Mouse (Mus musculus): ENCODE results near the gene Gm5447. TPM values are rescaled to one million over a fixed set of nuclear protein-coding genes. Genes with fewer than 3 reads are reported as not detected.
A peak's percentile ranks its signal among the peaks of the same experiment; 100 is the strongest.

Gm5447 gene
- polyA plus RNA-seq, 1 experiment from 2014 or later: 0.09 TPM

- peak; percentile 68 for ATAC-seq (replicated peaks)
- H3K9me3 ChIP-seq: no peaks in the 10 kb centered on the region
- no peak overlapping the region for H3K4me3 ChIP-seq
- H3K27me3 ChIP-seq: no peaks in the 10 kb centered on the region
- WGBS: 14% methylated on average over 10 of the region's 10 CpGs
- H3K36me3 ChIP-seq: no peaks in the 10 kb centered on the region
- peaks cover 14% of the 10 kb centered on the region for H3K4me1 ChIP-seq
- no peak overlapping the region for H3K27ac ChIP-seq (replicated peaks)
- H3K9ac ChIP-seq (replicated peaks): no peak overlapping the region
- peak overlapping the region; percentile 25; the same call in 1 of the 2 replicates for H3K4me2 ChIP-seq (replicated peaks)
Observed at GRCm38 (mm10) chr13:30966507-30966911, 7.5 kb upstream of the Gm5447 start.

GRCm38 (mm10) chr13:30968311-30968710, 5.7 kb upstream of the Gm5447 start:
- no peaks in the 10 kb centered on the region for H3K27me3 ChIP-seq
- no peak for ATAC-seq (replicated peaks)
- no peak overlapping the region for H3K27ac ChIP-seq (replicated peaks)
- H3K36me3 ChIP-seq: no peaks in the 10 kb centered on the region
- no peak overlapping the region for H3K4me2 ChIP-seq (replicated peaks)
- no peak overlapping the region for H3K9ac ChIP-seq (replicated peaks)
- H3K4me1 ChIP-seq: peaks cover 21% of the 10 kb centered on the region
- WGBS: 61% methylated on average over 4 of the region's 4 CpGs
- no peaks in the 10 kb centered on the region for H3K9me3 ChIP-seq
- H3K4me3 ChIP-seq: no peak overlapping the region

GRCm38 (mm10) chr13:30971047-30971446, 3.0 kb upstream of the Gm5447 start:
- Histone ChIP-seq H3K9ac (replicated peaks) (no peak overlapping the region), H3K27me3 (no peaks in the 10 kb centered on the region), H3K4me1 (peaks cover 26% of the 10 kb centered on the region), H3K4me3 (no peak overlapping the region), H3K27ac (replicated peaks) (no peak overlapping the region), H3K4me2 (replicated peaks) (no peak overlapping the region), H3K36me3 (no peaks in the 10 kb centered on the region), H3K9me3 (no peaks in the 10 kb centered on the region)
- no peak for ATAC-seq (replicated peaks)
- 93% methylated on average over 3 of the region's 3 CpGs for WGBS

- no peaks in the 10 kb centered on the region for H3K27me3 ChIP-seq
- ATAC-seq (replicated peaks): no peak
- H3K36me3 ChIP-seq: no peaks in the 10 kb centered on the region
- no peaks in the 10 kb centered on the region for H3K9me3 ChIP-seq
- peaks cover 17% of the 10 kb centered on the region for H3K4me1 ChIP-seq
- H3K4me2 ChIP-seq (replicated peaks): no peak overlapping the region
- no peak overlapping the region for H3K9ac ChIP-seq (replicated peaks)
- no peak overlapping the region for H3K27ac ChIP-seq (replicated peaks)
- no peak overlapping the region for H3K4me3 ChIP-seq
- 96% methylated on average over 2 of the region's 2 CpGs for WGBS
Observed at GRCm38 (mm10) chr13:30972102-30972501, 1.9 kb upstream of the Gm5447 start.

GRCm38 (mm10) chr13:30974247-30974630, 235 bp downstream of the Gm5447 start:
- Histone ChIP-seq H3K27ac (replicated peaks) (no peak overlapping the region), H3K4me3 (peak overlapping the region; percentile 92), H3K27me3 (no peaks in the 10 kb centered on the region), H3K9me3 (no peaks in the 10 kb centered on the region), H3K36me3 (no peaks in the 10 kb centered on the region), H3K4me1 (peaks cover 21% of the 10 kb centered on the region), H3K4me2 (replicated peaks) (peak overlapping the region; percentile 60), H3K9ac (replicated peaks) (peak overlapping the region; percentile 80)
- WGBS: 22% methylated on average over 5 of the region's 5 CpGs
- peak; percentile 57 for ATAC-seq (replicated peaks)

- Histone ChIP-seq H3K27ac (replicated peaks) (no peak overlapping the region), H3K4me1 (peaks cover 17% of the 10 kb centered on the region), H3K36me3 (no peaks in the 10 kb centered on the region), H3K27me3 (no peaks in the 10 kb centered on the region), H3K4me2 (replicated peaks) (no peak overlapping the region), H3K9ac (replicated peaks) (no peak overlapping the region), H3K9me3 (no peaks in the 10 kb centered on the region), H3K4me3 (no peak overlapping the region)
- no peak for ATAC-seq (replicated peaks)
- 56% methylated on average over 8 of the region's 8 CpGs for WGBS
Observed at GRCm38 (mm10) chr13:30976536-30977084, 2.6 kb downstream of the Gm5447 start.

- H3K4me1 ChIP-seq: peaks cover 10% of the 10 kb centered on the region
- no peak overlapping the region for H3K4me2 ChIP-seq (replicated peaks)
- no peak overlapping the region for H3K9ac ChIP-seq (replicated peaks)
- ATAC-seq (replicated peaks): no peak; the same call in 1 of the 2 replicates
- H3K4me3 ChIP-seq: no peak overlapping the region
- H3K36me3 ChIP-seq: no peaks in the 10 kb centered on the region
- no peak overlapping the region for H3K27ac ChIP-seq (replicated peaks)
- 19% methylated on average over 4 of the region's 4 CpGs for WGBS
- H3K9me3 ChIP-seq: no peaks in the 10 kb centered on the region
- no peaks in the 10 kb centered on the region for H3K27me3 ChIP-seq
Observed at GRCm38 (mm10) chr13:30978224-30978623, 4.2 kb downstream of the Gm5447 start.

- no peak overlapping the region for H3K4me2 ChIP-seq (replicated peaks)
- WGBS: 66% methylated on average over 1 of the region's 1 CpGs
Observed at GRCm38 (mm10) chr13:30981666-30982065, 7.7 kb downstream of the Gm5447 start.

GRCm38 (mm10) chr13:30985275-30985597, 11.2 kb downstream of the Gm5447 start:
- H3K4me3 ChIP-seq: peak overlapping the region; percentile 32
- peaks cover 11% of the 10 kb centered on the region; the same call in 1 of the 2 replicates for H3K27me3 ChIP-seq
- H3K4me2 ChIP-seq (replicated peaks): peak overlapping the region; percentile 52
- no peaks in the 10 kb centered on the region for H3K36me3 ChIP-seq
- peaks cover 13% of the 10 kb centered on the region for H3K4me1 ChIP-seq
- 15% methylated on average over 13 of the region's 13 CpGs for WGBS
- no peaks in the 10 kb centered on the region for H3K9me3 ChIP-seq
- no peak overlapping the region for H3K27ac ChIP-seq (replicated peaks)
- peak overlapping the region; percentile 30 for H3K9ac ChIP-seq (replicated peaks)
- ATAC-seq (replicated peaks): peak; percentile 41; the same call in 1 of the 2 replicates

More at GRCm38 (mm10) chr13:30981666-30982065, 7.7 kb downstream of the Gm5447 start:
- Histone ChIP-seq H3K27me3 (peaks cover under 1% of the 10 kb centered on the region; the same call in 1 of the 2 replicates), H3K4me3 (no peak overlapping the region), H3K4me1 (peaks cover 18% of the 10 kb centered on the region), H3K36me3 (no peaks in the 10 kb centered on the region), H3K9ac (replicated peaks) (no peak overlapping the region), H3K27ac (replicated peaks) (no peak overlapping the region), H3K9me3 (no peaks in the 10 kb centered on the region)
- ATAC-seq (replicated peaks): no peak

GRCm38 (mm10) chr13:30985598-30986466, 11.8 kb downstream of the Gm5447 start:
- 17% methylated on average over 27 of the region's 27 CpGs for WGBS
- Histone ChIP-seq H3K4me2 (replicated peaks) (peak overlapping the region; percentile 52), H3K27me3 (peaks cover 11% of the 10 kb centered on the region; the same call in 1 of the 2 replicates), H3K36me3 (no peaks in the 10 kb centered on the region), H3K4me3 (peak overlapping the region; percentile 32), H3K4me1 (peaks cover 13% of the 10 kb centered on the region), H3K27ac (replicated peaks) (0 out of 2 replicates have a peak overlapping the region, but pooled peaks have one; percentile 6), H3K9me3 (no peaks in the 10 kb centered on the region), H3K9ac (replicated peaks) (peak overlapping the region; percentile 30)
- peak; percentile 91 for ATAC-seq (replicated peaks)

GRCm38 (mm10) chr13:30986934-30987455, 13.0 kb downstream of the Gm5447 start:
- Histone ChIP-seq H3K27ac (replicated peaks) (no peak overlapping the region), H3K36me3 (no peaks in the 10 kb centered on the region), H3K9me3 (no peaks in the 10 kb centered on the region), H3K27me3 (peaks cover 11% of the 10 kb centered on the region; the same call in 1 of the 2 replicates), H3K4me3 (no peak overlapping the region), H3K4me1 (peaks cover 13% of the 10 kb centered on the region), H3K9ac (replicated peaks) (no peak overlapping the region), H3K4me2 (replicated peaks) (no peak overlapping the region)
- 70% methylated on average over 10 of the region's 10 CpGs for WGBS
- no peak for ATAC-seq (replicated peaks)

GRCm38 (mm10) chr13:30987686-30988085, 13.7 kb downstream of the Gm5447 start:
- Histone ChIP-seq H3K27me3 (peaks cover 11% of the 10 kb centered on the region; the same call in 1 of the 2 replicates), H3K9ac (replicated peaks) (no peak overlapping the region), H3K27ac (replicated peaks) (no peak overlapping the region), H3K4me2 (replicated peaks) (no peak overlapping the region), H3K36me3 (no peaks in the 10 kb centered on the region), H3K4me3 (no peak overlapping the region), H3K4me1 (peaks cover 13% of the 10 kb centered on the region), H3K9me3 (no peaks in the 10 kb centered on the region)
- ATAC-seq (replicated peaks): no peak
- WGBS: 89% methylated on average over 2 of the region's 2 CpGs

Measured in forebrain, embryonic 15.5 days (tissue).